9 mouse cellular contexts compared by ENCODE assay signal in the genomic region with DNA sequence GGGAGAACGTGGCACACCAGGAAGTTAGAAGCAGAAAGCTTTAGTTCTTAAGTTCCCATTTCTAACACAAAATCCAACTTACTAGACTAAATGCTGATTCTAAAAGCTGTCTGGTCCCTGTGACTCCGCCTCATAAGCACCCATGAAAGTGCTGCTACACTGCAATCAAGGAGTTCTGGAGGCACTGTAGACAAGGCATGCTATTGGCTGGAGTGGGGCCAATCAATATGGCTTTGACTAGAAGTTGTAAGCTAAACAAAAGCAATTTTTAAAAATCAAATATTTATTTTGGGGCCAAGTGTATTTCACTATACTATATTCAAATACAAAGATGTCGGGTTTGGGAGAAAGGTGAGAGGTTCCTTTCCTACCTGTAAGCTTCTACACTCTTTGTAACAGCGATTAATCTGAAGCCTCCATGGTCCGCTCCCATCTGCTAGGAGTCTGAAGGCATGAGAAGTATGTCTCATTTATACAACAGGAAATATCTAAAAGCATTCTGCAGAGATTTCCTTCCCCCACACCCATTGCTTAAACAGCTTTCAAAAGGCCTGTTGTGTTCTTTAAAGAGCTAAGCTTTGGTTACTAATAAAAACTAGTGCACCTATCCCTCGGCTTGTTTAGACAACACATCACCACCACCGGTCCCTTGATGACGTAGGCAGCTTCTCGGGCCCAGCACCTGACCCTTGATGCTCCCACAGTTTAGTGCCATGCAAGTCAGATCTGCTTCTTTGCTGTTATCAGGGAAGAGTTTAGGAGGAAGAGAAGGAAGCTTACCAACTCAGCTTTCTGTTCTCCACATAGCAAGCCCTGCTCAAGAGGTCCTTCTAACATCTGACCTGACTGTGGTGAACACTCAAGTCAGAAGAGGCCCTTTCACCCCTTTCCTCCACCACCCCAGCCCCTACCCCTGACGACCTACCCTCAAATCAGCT. TPM values are rescaled to one million over a fixed set of nuclear protein-coding genes. Genes with fewer than 3 reads are reported as not detected.
DNase-seq lines count a peak whose midpoint lies in the region; ATAC-seq and TF ChIP-seq lines count a peak whose summit lies in the region.
"Had no signal": no experiment of that assay in that cellular context is flagged by ENCODE, and none has a peak within 500 bp of the region (broad histone marks: within the 10 kb centered on the region; RNA-seq: fewer than 3 reads in every experiment).

No protein-coding gene starts in this region.

- no peak overlapping the region for H3K9ac ChIP-seq in midbrain, embryonic 16.5 days (ENCODE audit: low read depth, low read length)
- no peak overlapping the region for H3K9ac ChIP-seq in intestine, postnatal 0 days (ENCODE audit: low read depth, low read length)
- H3K9ac ChIP-seq in stomach, postnatal 0 days (ENCODE audit: low read length), result no peak overlapping the region
- H3K9ac ChIP-seq: midbrain, embryonic 13.5 days had no signal

- H3K9me3 ChIP-seq in midbrain, embryonic 10.5 days (replicated peaks), result no peaks in the 10 kb centered on the region
- no peaks in the 10 kb centered on the region for H3K9me3 ChIP-seq in midbrain, embryonic 16.5 days (replicated peaks; ENCODE audit: control insufficient read depth, low read length, poor library complexity, severe bottlenecking)
- H3K9me3 ChIP-seq in intestine, postnatal 0 days (ENCODE audit: control insufficient read depth), result no peaks in the 10 kb centered on the region
- no peaks in the 10 kb centered on the region for H3K9me3 ChIP-seq in stomach, postnatal 0 days (ENCODE audit: control insufficient read depth, low read length)
- H3K9me3 ChIP-seq: midbrain, embryonic 13.5 days had no signal

- 0 out of 2 replicates have a peak overlapping the region, but pooled peaks have one; percentile 2 for H3K27ac ChIP-seq in midbrain, embryonic 10.5 days (replicated peaks)
- H3K27ac ChIP-seq in midbrain, embryonic 16.5 days (ENCODE audit: low read length), result no peak overlapping the region
- H3K27ac ChIP-seq in intestine, postnatal 0 days (ENCODE audit: low read depth, low read length), result 0 out of 2 replicates have a peak overlapping the region, but pooled peaks have one; percentile 46
- H3K27ac ChIP-seq in stomach, postnatal 0 days (replicated peaks), result peak overlapping the region; percentile 71
- H3K27ac ChIP-seq: midbrain, embryonic 13.5 days had no signal

- TF ChIP-seq CTCF in intestine, postnatal 0 days (IDR thresholded peaks at IDR 0.05; ENCODE audit: low read depth), result no peak
- TF ChIP-seq CTCF in stomach, postnatal 0 days (IDR thresholded peaks at IDR 0.05; ENCODE audit: low read depth), result no peak

- H3K4me1 ChIP-seq in midbrain, embryonic 10.5 days, result peaks cover 7% of the 10 kb centered on the region; the same call in 1 of the 2 replicates
- no peaks in the 10 kb centered on the region for H3K4me1 ChIP-seq in midbrain, embryonic 16.5 days (ENCODE audit: control insufficient read depth, insufficient read depth, low read length)
- no peaks in the 10 kb centered on the region for H3K4me1 ChIP-seq in intestine, postnatal 0 days (replicated peaks; ENCODE audit: control insufficient read depth, insufficient read depth, low read length)
- no peaks in the 10 kb centered on the region for H3K4me1 ChIP-seq in stomach, postnatal 0 days (replicated peaks; ENCODE audit: control insufficient read depth, insufficient read depth)

- no peaks in the 10 kb centered on the region for H3K27me3 ChIP-seq in midbrain, embryonic 10.5 days (ENCODE audit: low read depth, poor library complexity, severe bottlenecking)
- H3K27me3 ChIP-seq in midbrain, embryonic 16.5 days (ENCODE audit: control insufficient read depth, insufficient read depth, low read depth, low read length), result no peaks in the 10 kb centered on the region
- H3K27me3 ChIP-seq in intestine, postnatal 0 days (replicated peaks; ENCODE audit: control insufficient read depth, insufficient read depth, low read length), result no peaks in the 10 kb centered on the region
- no peaks in the 10 kb centered on the region for H3K27me3 ChIP-seq in stomach, postnatal 0 days (ENCODE audit: control insufficient read depth, insufficient read depth, low read length)
- H3K27me3 ChIP-seq: midbrain, embryonic 13.5 days had no signal

- no peak overlapping the region for H3K4me2 ChIP-seq in midbrain, embryonic 16.5 days (ENCODE audit: low read length)
- no peak overlapping the region for H3K4me2 ChIP-seq in intestine, postnatal 0 days (replicated peaks; ENCODE audit: low read depth)
- H3K4me2 ChIP-seq in stomach, postnatal 0 days (replicated peaks; ENCODE audit: low read depth), result no peak overlapping the region
- H3K4me2 ChIP-seq: midbrain, embryonic 13.5 days had no signal

- no peaks in the 10 kb centered on the region for H3K36me3 ChIP-seq in midbrain, embryonic 10.5 days
- H3K36me3 ChIP-seq in midbrain, embryonic 16.5 days (ENCODE audit: control insufficient read depth, insufficient read depth, low read length), result no peaks in the 10 kb centered on the region
- no peaks in the 10 kb centered on the region for H3K36me3 ChIP-seq in intestine, postnatal 0 days (ENCODE audit: control insufficient read depth, insufficient read depth)
- H3K36me3 ChIP-seq in stomach, postnatal 0 days (ENCODE audit: control insufficient read depth, insufficient read depth, low read length), result no peaks in the 10 kb centered on the region
- H3K36me3 ChIP-seq: midbrain, embryonic 13.5 days had no signal

- WGBS in midbrain, embryonic 10.5 days, result 86% methylated on average over 10 of the region's 10 CpGs
- WGBS in midbrain, embryonic 16.5 days, result 87% methylated on average over 10 of the region's 10 CpGs
- WGBS in intestine, postnatal 0 days, result 65% methylated on average over 10 of the region's 10 CpGs
- 45% methylated on average over 10 of the region's 10 CpGs for WGBS in stomach, postnatal 0 days

- no peak for TF ChIP-seq EP300 in stomach, postnatal 0 days (optimal IDR thresholded peaks at IDR 0.05)

- no peak overlapping the region for H3K4me3 ChIP-seq in midbrain, embryonic 10.5 days
- no peak overlapping the region for H3K4me3 ChIP-seq in midbrain, embryonic 16.5 days (ENCODE audit: low read depth, low read length)
- no peak overlapping the region for H3K4me3 ChIP-seq in intestine, postnatal 0 days (ENCODE audit: low read depth, low read length)
- H3K4me3 ChIP-seq in stomach, postnatal 0 days (ENCODE audit: low read depth, low read length), result no peak overlapping the region
- H3K4me3 ChIP-seq: midbrain, embryonic 13.5 days had no signal

- peak; percentile 28 for DNase-seq in heart, adult 8-10 months (ENCODE audit: low spot score)
- DNase-seq in heart, postnatal 4 days, result no peak
- DNase-seq in midbrain, embryonic 10.5 days (ENCODE audit: low spot score), result no peak
- DNase-seq in stomach, postnatal 0 days (ENCODE audit: low spot score), result peak; percentile 56
- DNase-seq in left cerebral cortex, adult 18-20 months (ENCODE audit: low spot score in 2 of 2), result no peak
- no peak for DNase-seq in spleen, postnatal 36 days (ENCODE audit: low spot score in 2 of 2)

- ATAC-seq in midbrain, embryonic 16.5 days, result no peak
- ATAC-seq in intestine, postnatal 0 days, result no peak
- ATAC-seq in stomach, postnatal 0 days (ENCODE audit: low FRiP score, low TSS enrichment), result 0 out of 2 replicates have a peak, but pooled peaks have one; percentile 54

RNA-seq across cellular contexts. Expression of gene Wwc2, which starts 50.5 kb away (rescaled TPM):
- total RNA-seq in heart, adult 8-10 months (2022), result 10 to 100 TPM; 24.1 to 25.3 (median 24.6) TPM
- 10 to 100 TPM; 47.4 to 47.9 TPM for total RNA-seq in heart, postnatal 4 days (2021)
- 7.1 and 7.6 TPM in 2 replicates for polyA plus RNA-seq in midbrain, embryonic 10.5 days (2016; fragmentation: Nextera tagmentation; extraction: Ambion mirVana)
- 4.3 and 4.7 TPM in 2 replicates for polyA plus RNA-seq in midbrain, embryonic 16.5 days (2015; fragmentation: Nextera tagmentation; extraction: Ambion mirVana)
- polyA plus RNA-seq in intestine, postnatal 0 days (2015; fragmentation: Nextera tagmentation; extraction: Ambion mirVana), result 6.7 and 7.4 TPM in 2 replicates
- polyA plus RNA-seq in stomach, postnatal 0 days (2015; fragmentation: Nextera tagmentation; extraction: Ambion mirVana), result 5.1 and 5.3 TPM in 2 replicates
- total RNA-seq in left cerebral cortex, adult 18-20 months (2021), result 10 to 100 TPM; 22.4 to 22.8 TPM

Comparison
In these comparisons a context has a peak if more than half of its experiments do, and no peak if none do; other contexts are left out.
1. DNase-seq: peak in heart, adult 8-10 months (single experiment) and stomach, postnatal 0 days (single experiment); none in heart, postnatal 4 days (single experiment), midbrain, embryonic 10.5 days (single experiment), left cerebral cortex, adult 18-20 months (0 of 2) and spleen, postnatal 36 days (0 of 2).